Mouse (Mus musculus) testis, adult 10 weeks (tissue): Measurements from ENCODE around the gene Nol7. TPM values are rescaled to one million over a fixed set of nuclear protein-coding genes. Genes with fewer than 3 reads are reported as not detected.

Experiments
- polyA plus RNA-seq: library from polyadenylated mRNA; stranded (reverse); fragments of 350-450 nt; fragmentation: Illumina TruSeq; extraction: RNeasy Lipid Tissue Mini Kit (QIAGEN cat#74804); gene quantifications from one replicate; pipeline ENCODE4 v1.2.3, GENCODE M21; 2014; ENCODE audit warnings: low read depth, low replicate concordance

Gene Nol7
- polyA plus RNA-seq: 62.4 TPM

DNA sequence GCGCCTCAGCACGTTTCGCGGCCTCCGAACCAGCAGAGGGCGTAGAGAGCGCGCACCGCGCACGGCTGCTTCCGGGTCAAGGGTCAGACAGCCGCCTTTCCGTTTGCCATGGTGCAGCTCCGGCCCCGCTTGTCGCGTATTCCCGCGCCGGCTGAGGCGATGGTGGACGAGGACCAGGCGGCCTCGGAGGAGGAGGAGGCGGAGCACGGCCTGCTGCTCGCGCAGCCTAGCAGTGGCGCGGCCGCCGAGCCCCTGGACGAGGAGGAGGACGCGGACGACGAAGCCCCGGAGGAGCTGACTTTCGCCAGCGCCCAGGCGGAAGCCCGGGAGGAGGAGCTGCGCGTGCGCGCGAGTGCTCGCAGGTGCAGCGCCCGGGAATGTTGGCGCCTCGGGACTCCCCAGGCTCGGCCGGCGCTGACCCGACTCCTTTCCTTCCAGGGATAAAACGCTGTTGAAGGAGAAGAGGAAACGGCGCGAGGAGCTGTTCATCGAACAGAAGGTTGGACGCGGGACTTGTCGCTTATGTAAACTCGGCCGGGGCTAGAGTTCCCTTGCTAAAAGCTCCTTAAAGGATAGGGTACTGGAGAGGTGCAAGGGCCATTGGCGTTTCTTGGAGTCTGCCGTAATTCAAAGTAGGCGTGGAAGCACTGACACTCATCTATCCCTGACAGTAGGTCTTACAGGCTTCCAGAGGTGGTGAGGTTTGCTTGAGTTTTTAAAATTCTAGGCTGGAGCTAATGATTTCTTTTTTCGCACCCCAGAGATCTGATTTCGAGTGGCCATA lies at the start of gene Nol7:
Gene Nol7 (plus strand): TSS at position 94 of the 784 bp plus-strand sequence.

DNA sequence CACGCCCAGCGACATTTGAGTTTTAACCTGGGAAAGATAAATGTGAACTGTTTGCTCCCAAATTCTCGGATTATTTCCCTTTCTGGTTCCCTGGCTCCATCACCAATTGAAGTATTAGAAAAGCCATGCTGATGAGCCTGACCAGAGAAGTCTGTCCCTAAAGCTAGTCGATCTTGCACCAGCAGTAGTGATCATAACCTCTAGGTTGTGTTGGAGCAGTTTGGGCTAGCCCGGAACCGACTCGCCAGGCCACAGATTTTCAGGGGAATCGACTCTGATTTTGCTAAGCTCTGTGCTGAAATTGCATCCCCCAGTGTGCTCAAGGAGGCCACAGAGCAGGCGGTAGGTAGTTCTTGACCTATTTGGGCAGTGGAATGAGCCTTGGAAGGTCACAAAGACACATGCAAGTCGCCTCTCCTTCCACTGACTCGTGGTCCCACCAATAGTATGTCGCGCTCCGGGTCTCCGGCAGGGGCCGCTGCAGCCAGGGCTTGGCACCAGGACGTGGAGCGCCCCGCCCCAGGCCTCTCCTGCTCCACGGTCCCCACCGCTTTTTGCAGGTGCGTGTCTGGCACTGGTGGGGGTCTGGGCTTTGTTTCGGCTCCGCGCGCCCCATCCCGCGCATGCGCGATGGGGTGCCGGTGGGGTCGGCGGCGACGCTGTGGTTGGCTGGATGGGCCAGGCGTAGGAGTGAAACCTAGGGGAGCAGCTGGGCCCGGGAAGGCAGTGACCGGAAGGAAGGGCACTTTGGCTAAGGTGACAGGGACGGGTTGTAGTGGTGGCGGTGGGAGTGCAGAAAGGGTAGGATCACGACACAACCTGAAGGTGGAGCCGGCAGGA lies 33.0 kb upstream of the Nol7 start, which contains the start of gene Sirt5:
Gene Sirt5 (plus strand): TSS at position 512 of the 840 bp plus-strand sequence.

Other genes starting within 250 kb of the Nol7 start
- gene Tbc1d7, start 226.9 kb upstream of the Nol7 start, polyA plus RNA-seq: 9.3 TPM
- 0.08 TPM for gene Gfod1, start 94.2 kb upstream of the Nol7 start, polyA plus RNA-seq
- 2.1 TPM for gene Sirt5, start 32.9 kb upstream of the Nol7 start, polyA plus RNA-seq
- gene Ranbp9, start 82.9 kb downstream of the Nol7 start, polyA plus RNA-seq: 700 TPM
- gene Mcur1, start 161.8 kb downstream of the Nol7 start, polyA plus RNA-seq: 2.2 TPM
- 1.3 TPM for gene Rnf182, start 217.3 kb downstream of the Nol7 start, polyA plus RNA-seq